Mouse (Mus musculus): ENCODE data around the gene 5730522E02Rik. TPM values are rescaled to one million over a fixed set of nuclear protein-coding genes. Genes with fewer than 3 reads are reported as not detected.

Gene 5730522E02Rik
- total RNA-seq, 2 experiments from 2014 or later: 0.30 TPM; not detected in 1

DNA sequence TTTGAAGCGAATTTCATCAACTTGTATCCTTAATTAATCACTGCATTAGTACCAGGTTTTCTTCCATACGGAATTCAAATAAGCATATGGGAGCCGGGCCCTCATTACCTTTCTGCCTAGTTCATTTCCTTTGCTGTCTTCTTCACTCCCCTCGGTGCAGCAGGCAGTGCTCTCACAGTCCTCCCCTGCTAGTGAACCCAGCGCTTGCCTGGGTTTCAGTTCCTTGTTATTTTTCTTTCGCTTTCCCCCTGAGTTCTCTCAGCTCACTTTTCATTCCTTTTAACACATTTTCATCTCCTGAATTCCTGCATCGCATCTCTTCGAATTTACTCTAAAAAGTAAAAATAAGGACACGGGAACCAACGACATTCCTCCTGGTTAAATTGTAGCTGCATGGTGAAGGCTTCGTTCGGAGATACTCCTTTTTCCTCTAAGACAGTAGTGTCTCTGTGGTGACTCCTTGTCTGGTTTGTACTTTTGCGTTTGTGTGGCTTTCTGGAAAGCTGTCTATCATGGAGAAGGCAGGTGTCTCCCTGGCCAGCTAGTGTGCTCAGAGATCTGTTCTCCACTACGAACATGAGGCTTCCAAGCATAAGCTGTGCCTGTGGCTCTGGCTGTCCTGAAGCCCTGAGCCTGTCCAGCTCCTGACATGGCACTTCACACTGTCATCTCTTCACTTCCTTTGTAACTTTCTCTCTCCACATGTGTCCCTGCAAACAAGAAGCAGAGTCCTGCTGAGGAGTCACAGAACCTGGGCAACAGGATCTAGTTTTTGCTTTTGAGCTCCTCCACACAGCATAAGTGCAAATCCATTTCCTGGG, 361.5 kb downstream of the 5730522E02Rik start:
- DNase-seq (ENCODE audit: low spot score in 2 of 2): no peak

DNA sequence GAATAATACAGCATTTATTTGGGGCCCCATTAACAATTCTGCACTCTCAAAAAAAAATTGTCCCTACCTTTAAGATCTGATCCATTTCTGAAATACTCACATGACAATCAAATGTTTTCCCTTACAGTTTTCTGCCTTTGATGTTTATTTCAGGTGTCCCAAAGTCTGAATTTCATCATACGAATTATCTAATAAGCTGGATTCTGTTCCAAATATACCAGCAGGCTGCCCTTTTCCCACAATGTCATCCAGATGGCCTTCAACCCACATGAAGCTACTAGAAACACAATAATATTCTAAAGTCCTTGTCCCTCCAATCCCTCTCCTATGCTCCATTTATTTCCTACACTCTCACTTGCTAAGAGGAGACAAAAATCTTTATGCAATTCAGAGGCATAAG, 372.1 kb downstream of the 5730522E02Rik start:
- no peak for DNase-seq (ENCODE audit: low spot score in 2 of 2)

DNA sequence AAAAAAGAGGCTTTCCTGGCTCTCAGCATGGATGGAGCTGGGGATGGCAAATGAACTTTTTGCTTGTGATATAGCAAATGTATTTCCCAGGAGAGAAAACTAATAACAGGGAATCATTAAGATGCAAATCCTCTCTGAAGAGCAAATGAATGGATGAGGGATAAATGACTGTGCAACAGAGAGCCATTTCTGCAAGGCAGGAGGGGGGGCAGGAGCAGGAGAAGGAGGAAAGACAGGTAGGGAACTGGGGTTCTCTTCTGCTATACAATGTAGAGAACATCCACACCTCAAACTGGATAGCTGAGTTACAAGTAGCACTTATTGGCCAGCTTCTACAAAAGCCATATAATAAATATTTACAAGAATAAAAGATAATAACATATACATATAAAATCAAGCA, 390.8 kb downstream of the 5730522E02Rik start:
- no peak for DNase-seq (ENCODE audit: low spot score in 2 of 2)

DNA sequence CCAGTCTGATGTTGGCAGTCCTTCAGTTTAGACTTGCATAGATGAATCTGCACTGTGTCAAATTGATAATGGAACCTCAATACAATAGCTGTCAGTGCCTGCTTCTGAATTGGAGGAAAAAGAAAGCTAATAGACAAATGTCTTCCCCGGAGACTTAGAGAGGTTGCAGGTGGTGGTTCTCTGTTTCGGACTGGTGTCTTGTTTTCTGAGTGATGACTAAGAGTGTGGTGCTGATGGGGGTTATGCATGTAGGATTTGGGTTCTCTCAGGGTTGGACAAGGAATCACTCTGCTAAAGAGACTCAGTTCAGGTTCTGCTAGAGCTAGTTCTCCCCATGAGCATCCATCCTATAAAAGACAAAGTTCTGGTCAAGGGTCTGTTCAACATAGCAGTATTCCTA, 397.1 kb downstream of the 5730522E02Rik start:
- no peak for DNase-seq (ENCODE audit: low spot score in 2 of 2)

DNA sequence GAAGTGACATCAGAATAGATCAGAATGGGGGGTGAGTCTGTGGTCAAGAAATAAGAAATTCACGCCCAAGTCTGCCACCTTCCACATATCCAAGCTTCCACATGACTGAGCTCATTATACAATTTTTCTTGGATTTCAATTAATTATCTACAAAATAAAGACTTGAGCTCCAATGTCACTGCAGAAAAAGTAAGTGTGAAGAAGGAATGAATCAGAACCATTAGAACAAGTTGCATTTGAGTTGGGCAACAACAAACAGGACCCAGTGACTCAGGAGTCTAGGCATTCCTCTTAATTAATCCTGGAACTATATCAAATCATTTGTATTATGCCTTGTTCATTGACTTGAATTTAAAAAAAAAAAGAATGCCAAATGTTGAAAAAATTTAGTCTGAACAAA, 422.9 kb downstream of the 5730522E02Rik start:
- no peak for DNase-seq (ENCODE audit: low spot score in 2 of 2)

DNA sequence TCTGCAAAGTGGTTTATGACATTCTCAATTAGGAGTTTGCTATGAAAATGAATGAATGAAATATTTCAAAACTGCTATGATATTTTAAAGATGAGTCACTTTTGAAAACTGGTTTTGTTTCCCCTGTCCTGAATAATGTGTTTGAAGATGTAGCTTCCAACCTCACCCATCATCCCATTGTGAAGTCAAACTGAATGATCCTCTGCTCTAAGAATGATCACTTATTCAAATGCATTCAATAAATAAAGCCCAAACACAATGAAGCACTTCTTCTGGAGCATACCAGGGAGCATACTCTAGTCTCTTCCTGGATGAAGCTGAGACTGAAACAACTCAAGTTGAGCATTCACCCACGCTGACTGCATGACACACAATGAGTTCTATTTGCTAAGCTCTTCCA, 438.3 kb downstream of the 5730522E02Rik start:
- no peak for DNase-seq (ENCODE audit: low spot score in 2 of 2)

DNA sequence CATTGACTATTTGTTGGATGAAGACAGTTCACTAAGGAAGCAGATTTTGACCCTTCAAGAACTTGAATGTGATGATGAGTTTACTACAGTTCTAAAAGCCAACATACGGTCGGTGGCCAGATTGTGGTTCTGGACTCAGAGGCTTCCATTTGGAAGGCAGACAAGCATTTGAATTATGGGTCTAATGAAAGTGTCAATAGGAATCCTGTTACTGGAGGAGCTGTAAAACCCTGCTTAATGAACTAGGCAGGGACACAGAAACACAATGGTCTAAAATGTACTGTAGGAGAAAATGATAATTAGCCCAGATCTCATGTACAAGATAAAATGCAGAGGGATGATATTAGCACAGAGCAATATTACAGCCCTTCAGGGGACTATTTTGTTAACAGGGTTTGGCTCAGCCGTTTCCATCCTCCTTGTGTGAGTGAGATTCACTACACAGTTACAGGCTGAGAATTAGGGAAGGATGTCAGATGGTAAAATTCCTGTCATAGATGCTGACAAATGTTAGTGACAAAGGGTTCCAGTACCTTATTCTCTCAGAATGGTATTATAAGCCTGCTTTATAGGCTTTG, 439.5 kb downstream of the 5730522E02Rik start:
- DNase-seq (ENCODE audit: low spot score in 2 of 2): no peak

DNA sequence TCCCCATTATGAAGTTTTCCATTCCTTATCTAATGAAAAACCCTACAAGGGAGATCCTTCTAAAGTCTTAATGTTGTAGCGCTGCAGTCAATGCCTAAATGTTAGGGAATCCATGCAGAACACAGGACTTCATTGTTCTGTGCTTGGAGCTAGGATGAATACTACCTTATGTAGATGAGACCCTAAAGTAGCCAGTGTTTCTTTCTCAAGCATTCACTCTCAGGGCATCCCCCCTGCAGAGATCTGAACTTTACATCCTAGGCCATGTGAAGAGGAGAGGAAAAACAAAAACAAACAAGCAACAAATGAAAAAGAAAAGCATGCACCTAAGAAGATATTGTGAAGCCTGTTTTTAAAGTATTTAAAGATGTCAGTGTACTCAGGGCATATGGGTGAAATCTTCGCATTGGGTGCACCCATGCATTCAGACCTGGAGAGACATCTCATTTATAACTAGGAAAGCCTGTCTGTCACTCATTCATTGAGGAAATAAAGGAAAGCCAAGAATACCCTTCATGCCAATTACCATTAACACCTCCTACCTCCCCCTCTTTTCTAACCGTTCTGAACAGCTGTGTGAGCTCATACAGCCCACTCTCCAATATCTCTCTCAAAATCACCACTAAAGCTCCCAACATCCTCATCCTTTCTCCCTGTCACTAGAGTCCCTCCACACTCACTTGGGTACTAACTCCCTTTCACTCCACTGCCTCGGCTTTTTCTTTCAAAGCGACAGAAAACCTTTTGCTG, 442.8 kb downstream of the 5730522E02Rik start:
- DNase-seq (ENCODE audit: low spot score in 2 of 2): no peak

DNA sequence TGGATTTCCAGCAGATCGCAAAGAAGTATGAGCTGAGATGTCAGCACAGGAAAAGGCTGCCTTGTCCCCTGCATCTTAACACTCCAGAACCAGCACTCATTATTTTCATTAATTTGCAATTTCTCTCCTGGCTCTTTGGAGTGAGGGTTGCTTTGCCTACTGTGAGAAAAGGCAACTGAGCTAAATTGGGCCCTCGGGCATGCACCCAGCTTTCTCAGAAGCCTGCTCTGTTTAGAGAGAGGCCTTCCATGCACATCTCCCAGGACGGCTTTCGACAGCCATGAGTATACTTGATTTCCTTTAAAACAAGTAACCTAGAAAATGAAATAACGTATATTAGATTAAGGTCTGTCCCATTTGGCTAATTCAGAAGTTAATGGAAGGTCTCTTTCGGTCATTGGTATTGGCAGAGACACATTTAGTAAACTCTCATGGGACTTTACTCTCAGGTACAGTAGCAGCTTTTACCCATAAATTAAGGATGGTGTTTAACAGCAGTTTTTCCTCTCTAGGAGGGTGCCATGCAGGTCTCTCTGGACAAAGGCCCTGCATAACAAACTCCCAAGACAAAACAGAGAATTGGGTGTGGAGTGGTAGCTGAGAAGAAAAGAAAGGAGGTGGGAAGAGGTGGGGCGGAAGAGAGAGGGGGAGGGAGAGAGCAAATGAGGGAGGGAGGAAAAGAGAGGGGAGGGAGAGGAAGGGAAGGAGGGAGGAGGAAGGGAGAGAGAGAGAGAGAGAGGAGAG, 457.2 kb downstream of the 5730522E02Rik start:
- DNase-seq (ENCODE audit: low spot score in 2 of 2): no peak

DNA sequence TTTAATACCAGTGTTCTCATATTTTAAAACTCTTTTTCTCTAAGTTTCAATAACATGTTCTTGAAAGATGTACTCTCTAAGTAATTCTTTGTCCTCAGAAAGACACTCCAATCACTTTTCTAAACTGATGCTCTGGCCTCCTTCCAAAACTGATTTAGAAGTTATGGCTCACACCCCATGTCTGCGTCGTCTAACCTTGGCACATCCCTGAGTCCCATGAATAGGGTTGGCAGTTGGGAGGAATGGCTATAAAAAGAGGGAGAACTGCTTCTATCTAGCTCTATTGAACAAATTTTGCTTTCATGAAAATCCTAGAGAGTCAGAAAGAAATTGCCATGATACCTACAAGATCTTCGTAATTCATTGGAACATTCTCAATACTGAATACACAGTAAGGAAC, 458.1 kb downstream of the 5730522E02Rik start:
- DNase-seq (ENCODE audit: low spot score in 2 of 2): no peak

DNA sequence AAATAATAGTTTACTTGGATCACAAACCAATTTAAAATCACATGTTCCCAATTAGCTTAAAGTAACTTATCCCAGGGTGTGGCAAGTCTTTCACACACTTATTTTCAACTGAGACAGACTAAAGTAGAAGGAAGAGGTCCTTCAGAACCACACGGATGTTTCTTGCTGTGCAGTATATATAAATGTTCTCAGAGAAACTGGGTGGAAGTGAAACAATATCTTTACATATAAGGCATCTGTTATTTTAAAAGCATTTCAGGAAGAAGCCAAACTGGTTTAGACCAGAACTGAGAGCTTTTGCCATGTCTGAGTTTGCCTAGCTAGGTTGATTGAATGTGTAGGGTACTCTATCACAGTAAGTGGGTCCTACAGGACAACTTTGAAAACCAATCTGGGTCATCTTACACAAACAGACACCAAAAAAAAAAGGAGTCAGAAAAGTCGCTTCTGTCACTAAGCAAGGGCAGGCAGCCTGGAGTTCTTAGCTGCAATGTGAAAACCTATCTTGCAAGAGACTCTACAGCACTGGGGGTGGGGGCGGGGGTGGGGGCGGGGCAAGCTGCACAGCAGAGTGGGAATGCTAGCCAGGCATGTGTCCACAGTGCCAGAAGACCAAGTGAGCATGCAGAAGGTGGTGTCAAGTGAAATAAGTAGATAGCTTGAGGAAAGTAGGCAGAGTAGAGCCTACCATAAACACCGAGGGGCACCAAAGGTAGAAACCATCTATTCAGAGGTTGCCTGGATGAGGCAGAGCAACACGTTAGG, 463.3 kb downstream of the 5730522E02Rik start:
- no peak for DNase-seq (ENCODE audit: low spot score in 2 of 2)

DNA sequence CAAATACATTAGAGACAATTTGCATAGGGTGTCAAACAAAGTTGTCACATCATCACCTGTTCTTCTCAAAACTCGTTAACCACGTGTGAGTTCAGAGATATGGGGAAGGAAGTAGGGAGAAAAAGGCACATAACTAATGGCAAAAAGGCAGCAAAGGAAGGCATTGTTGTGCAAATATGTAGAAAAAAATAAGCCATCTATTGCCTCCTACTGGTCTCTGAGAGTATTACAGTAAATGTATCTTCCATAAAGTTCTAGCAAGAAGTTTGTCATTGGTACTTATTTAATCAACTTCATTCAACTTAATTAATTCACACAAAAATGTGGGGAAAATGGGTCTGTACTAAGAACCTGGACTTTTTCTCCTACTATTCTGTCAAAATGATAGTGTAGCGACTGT, 466.9 kb downstream of the 5730522E02Rik start:
- DNase-seq (ENCODE audit: low spot score in 2 of 2): no peak

DNA sequence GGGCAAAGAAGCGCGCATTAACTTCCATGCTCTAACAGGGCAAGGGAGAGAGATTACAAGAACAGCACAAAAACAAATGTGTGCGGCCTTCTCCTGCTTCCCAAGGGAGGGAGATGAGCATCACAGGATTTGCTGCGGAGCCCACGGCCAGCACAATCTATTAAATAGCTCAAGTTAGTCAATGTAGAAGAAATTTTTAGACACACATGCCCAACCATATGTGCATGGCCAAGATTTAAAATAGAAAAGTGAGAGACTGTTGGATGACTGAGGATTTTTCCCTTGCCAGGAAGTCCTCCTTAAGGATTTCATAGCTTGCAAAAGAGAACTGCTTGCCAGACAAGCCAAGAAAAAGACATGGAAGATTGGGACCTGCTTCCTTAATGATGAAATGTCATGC, 473.3 kb downstream of the 5730522E02Rik start:
- no peak for DNase-seq (ENCODE audit: low spot score in 2 of 2)

DNA sequence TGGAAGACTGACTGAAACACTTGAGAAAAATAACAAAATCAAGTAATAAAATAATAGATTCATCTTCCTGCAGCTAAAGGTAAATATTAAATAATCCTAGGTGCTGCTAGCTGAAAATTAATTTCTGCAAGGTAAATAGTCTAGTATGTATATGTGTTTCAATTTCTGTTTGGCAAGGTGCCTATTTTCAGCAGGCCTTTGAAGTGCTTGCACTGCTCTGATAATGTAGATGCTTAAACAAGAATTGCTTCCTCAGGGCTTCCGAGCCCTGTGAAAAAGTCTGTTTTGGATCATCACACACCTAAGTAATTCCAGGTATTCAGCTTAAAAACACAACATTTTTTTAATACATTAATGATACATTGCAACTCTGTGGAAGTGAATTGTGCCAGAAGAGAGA, 481.1 kb downstream of the 5730522E02Rik start:
- DNase-seq (ENCODE audit: low spot score in 2 of 2): no peak

DNA sequence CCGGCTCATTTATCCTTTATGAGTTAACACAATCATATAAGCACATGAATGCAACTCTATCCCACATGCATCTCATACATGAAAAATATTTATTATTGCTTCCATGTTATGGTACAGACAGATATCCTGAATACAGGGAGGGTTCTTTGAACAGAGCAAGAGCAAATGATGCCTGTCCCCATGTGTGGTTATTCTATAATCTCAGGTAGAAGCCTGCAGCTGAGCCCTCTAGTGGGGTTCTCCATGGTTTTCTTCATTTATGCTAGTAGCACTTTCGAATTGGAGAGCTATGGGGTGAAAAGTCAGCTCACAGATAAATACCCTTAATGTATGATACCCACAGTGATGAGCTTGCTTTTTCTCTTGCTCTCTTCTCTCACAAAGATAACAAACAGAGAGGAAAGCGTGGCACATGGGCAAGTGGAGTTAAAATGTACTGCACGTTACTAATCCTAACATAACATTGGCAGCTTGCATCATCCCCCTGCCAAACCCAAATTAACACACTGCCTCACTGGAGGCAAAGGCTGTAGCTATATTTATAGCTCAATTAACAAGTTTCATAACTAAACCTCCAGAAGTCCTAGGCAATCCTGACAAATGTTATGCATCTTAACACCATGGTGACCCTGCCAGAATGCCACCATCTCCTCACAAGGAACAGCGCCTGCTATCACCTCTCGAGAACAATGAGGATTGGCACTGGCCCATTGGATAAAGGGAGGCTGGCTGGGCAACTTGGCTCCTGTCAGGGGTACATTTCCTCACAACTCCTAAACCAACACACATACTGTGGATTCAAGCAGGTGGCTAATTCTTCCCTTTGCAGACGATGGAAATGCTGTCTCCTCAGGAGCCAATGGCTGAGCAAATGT, 494.9 kb downstream of the 5730522E02Rik start:
- DNase-seq (ENCODE audit: low spot score in 2 of 2): no peak

DNA sequence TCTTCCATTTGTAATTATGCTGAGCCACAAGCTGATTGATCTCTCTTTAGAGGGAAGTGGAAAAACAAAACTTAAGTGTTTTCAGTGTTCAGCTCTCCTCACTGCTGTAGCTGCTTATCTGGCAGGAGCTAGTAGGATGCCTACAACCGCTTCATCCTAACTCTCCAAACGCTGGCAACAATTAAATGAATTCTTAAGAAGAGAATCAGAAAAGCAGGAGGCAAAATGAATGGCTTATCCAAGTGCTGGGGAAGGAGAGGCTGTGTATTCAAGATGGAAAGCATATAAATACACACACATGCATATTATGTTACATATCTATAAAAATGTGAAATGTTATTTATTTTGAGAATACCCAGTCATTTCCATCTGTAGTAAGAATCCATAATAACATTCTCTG, 500.0 kb downstream of the 5730522E02Rik start:
- no peak for DNase-seq (ENCODE audit: low spot score in 2 of 2)

DNA sequence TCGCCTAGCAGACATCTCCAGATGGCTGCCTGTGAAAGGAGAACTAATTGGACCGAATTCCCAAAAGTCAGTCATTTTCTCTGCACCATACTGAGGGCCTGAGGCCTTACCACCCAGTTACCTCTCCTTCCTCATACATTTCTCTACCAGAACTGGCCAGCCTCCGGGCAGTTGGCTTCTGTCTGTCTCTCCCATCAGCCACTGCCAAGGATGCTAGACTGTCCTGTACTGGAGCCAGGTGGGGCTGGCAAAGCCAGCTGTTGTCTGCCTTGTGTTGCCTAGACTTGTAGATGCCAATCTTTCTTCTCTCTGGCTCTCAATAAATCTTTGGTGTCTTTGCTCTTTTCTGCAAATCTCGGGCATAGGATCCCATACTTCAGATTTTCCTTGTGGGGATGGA, 500.7 kb downstream of the 5730522E02Rik start:
- no peak for DNase-seq (ENCODE audit: low spot score in 2 of 2)

DNA sequence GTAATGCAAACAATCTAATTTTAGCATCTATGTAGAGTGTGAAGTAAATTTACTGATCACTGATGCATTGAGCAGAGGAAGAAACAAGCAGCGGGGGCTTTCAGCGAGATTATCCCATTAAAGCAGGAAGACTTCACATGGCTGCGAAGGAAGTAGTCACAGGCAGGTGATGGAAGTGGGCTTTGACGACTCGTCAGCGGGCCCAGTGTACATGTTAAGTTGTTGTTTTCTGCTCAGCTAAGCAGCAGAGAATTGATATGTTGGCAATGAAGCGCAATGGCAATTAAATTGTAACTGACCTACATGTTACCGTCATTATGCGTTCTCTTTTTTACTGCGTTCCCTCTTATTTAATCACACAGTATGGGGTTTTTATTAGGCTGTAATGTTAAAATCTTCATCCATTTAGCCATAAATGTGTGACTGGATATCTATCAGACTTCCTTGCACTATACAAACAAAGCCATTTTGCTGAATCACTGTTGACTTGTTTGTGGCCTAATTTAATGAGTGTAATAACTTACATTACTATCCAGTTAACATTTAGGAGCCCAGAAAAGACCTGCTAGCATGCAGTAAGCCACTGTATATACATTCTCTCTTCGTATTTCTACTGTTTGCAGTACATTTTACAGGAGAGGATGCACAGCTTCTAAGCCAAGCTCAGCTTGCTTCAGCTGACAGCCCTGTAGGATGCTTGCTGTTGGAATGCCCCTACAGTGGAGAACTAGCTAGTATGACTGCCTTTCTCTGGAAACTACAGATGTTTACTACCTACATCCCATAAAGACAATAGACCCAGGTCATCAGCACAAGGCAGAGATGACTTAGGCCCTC, 506.0 kb downstream of the 5730522E02Rik start:
- DNase-seq (ENCODE audit: low spot score in 2 of 2): no peak

DNA sequence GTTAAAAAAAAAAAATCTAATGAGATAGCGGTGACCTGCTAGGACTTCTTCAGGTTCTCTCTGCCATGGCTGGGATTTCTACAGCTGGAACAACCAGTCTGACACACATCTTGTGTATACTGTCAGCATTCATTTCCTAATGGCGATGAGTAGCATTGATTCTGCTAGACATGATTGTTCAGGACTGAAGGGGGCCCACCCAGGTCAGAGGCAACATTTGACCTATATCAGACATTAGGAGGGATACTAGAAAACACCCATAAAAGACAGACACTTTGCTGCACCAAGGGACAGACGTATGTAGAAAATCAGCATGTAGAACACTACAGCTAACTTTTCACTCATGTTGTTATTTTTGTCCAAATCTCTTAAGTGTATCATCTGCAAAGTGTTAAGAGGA, 507.8 kb downstream of the 5730522E02Rik start:
- no peak for DNase-seq (ENCODE audit: low spot score in 2 of 2)

Measured in adrenal gland, adult 18-20 months (tissue).